Mouse (Mus musculus) limb, embryonic 14.5 days (tissue): Measurements from ENCODE around the gene Lgals9. TPM values are rescaled to one million over a fixed set of nuclear protein-coding genes. Genes with fewer than 3 reads are reported as not detected.

Experiments used
- ATAC-seq: fragments of 200-750 bp; cut with Nextera tagmentation; 2 replicates; pipeline ENCODE4 v1.8.0; 2017; ENCODE audit warnings: low read depth, moderate number of reproducible peaks, moderate TSS enrichment; ENCODE audit not compliant: low FRiP score
- DNase-seq: peaks from one replicate; pipeline ENCODE4 v3.0.0-alpha.2; 2015; ENCODE audit warnings: low spot score
- H3K27ac ChIP-seq: fragments of 300-500 bp; sonication (generic); replicated peaks from 2 replicates; pipeline ENCODE4 v1.5.1; 2014; ENCODE audit warnings: low read depth, mild to moderate bottlenecking, low read length, moderate library complexity, mixed read lengths
- H3K27me3 ChIP-seq: fragments of 300-500 bp; sonication (generic); 2 replicates; pipeline ENCODE4 v1.6.1; 2014; ENCODE audit warnings: low read length, mixed read lengths; ENCODE audit not compliant: control insufficient read depth, insufficient read depth
- H3K36me3 ChIP-seq: fragments of 300-500 bp; sonication (generic); 2 replicates; pipeline ENCODE4 v1.6.1; 2014; ENCODE audit warnings: mild to moderate bottlenecking, low read length, moderate library complexity, mixed read lengths; ENCODE audit not compliant: control insufficient read depth, insufficient read depth
- H3K4me1 ChIP-seq: fragments of 300-500 bp; sonication (generic); 2 replicates; pipeline ENCODE4 v1.6.1; 2014; ENCODE audit warnings: antibody characterized with exemption, low read length, mixed read lengths; ENCODE audit not compliant: control insufficient read depth, insufficient read depth
- H3K4me2 ChIP-seq: fragments of 300-500 bp; sonication (generic); replicated peaks from 2 replicates; pipeline ENCODE4 v1.6.1; 2014; ENCODE audit warnings: low read depth, mild to moderate bottlenecking, low read length, moderate library complexity; ENCODE audit not compliant: severe bottlenecking
- H3K4me3 ChIP-seq: fragments of 300-500 bp; sonication (generic); replicated peaks from 2 replicates; pipeline ENCODE4 v1.5.1; 2014; ENCODE audit warnings: low read length
- H3K9ac ChIP-seq: fragments of 300-500 bp; sonication (generic); 2 replicates; pipeline ENCODE4 v1.6.1; 2014; ENCODE audit warnings: mild to moderate bottlenecking, low read depth, low read length, moderate library complexity; ENCODE audit not compliant: severe bottlenecking
- H3K9me3 ChIP-seq: fragments of 300-500 bp; sonication (generic); 2 replicates; pipeline ENCODE4 v1.6.1; 2016; ENCODE audit warnings: low read length; ENCODE audit not compliant: control insufficient read depth
- POLR2A ChIP-seq: fragments of 200-500 bp; IDR thresholded peaks from 2 replicates; pipeline ENCODE4 v1.8.0; 2012; ENCODE audit warnings: inconsistent platforms, mild to moderate bottlenecking, moderate library complexity, borderline replicate concordance; ENCODE audit not compliant: insufficient read depth, insufficient read length; ENCODE audit errors: extremely low read depth
- WGBS: fragments of 180-500 bp; shearing (Covaris S2); extraction: QIAGEN DNeasy Blood & Tissue Kit; methylation state at CpG from one replicate; pipeline ENCODE4 v1.1.7; 2014; 5-methylcytosine and 5-hydroxymethylcytosine counted together
- polyA plus RNA-seq, 2 experiments: library from polyadenylated mRNA; depleted of rRNA in 1 of 2; stranded (reverse) in 1 of 2; unstranded in 1 of 2; fragments of >200 nt; fragmentation: Nextera tagmentation in 1 of 2; extraction: Ambion mirVana in 1 of 2; gene quantifications; 2 replicates each; pipeline versions ENCODE4 v1.2.1 to v1.2.3; 2012 to 2014

Gene Lgals9
- polyA plus RNA-seq, 2 experiments, result 29.7 to 35.4 TPM

DNA sequence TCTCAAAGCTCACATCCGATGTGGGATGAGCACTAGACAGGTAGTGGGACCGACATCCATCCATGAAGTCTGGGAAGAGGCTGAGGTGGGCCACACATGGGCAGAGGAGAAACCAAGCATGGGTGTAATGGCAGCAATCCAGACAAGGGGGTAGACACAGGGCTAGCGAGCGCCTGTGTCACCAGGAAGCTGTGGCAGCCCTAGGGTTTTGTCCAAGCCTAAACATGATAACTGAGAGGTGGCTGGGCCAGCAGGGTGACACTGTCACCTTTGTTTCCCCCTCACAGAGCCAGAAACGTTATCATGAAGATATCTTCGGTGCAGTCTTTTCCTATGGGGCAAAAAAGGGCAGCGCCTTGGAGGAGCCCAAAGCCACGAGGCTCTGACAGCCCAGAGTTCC is 25.4 kb downstream of the Lgals9 start:
- TF ChIP-seq POLR2A, result no peak
- ATAC-seq (no peak), DNase-seq (no peak)
- no peak overlapping the region for H3K9ac ChIP-seq
- no peaks in the 10 kb centered on the region for H3K9me3 ChIP-seq
- H3K27me3 ChIP-seq, result no peaks in the 10 kb centered on the region
- no peaks in the 10 kb centered on the region for H3K36me3 ChIP-seq
- H3K4me2 ChIP-seq, result no peak overlapping the region
- H3K27ac ChIP-seq, result no peak overlapping the region
- no peak overlapping the region for H3K4me3 ChIP-seq
- WGBS, result 70% methylated on average over 8 of the region's 8 CpGs
- no peaks in the 10 kb centered on the region for H3K4me1 ChIP-seq

DNA sequence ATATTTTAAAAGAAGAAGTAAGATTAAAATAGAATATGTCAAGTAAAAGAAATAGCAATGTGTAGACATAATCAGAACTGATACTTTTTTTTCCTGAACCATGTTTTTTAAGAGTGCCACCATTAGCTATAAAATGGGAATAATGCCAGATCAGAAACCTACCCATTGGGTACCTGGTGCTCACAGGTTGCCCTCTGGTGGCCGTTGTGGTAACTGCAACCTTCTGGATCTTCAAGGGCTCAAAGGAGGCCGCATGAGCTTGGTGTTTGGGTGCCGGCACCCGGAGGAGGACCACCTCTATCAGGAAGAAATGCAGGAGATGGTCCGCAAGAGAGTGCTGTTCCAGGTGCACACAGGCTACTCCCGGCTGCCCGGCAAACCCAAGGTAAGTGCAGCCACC is 28.5 kb downstream of the Lgals9 start:
- Histone ChIP-seq H3K27ac (no peak overlapping the region), H3K36me3 (no peaks in the 10 kb centered on the region), H3K9me3 (no peaks in the 10 kb centered on the region), H3K4me1 (no peaks in the 10 kb centered on the region), H3K27me3 (0 out of 2 replicates have a peak, but pooled peaks cover 4% of the 10 kb centered on the region), H3K9ac (no peak overlapping the region), H3K4me2 (no peak overlapping the region), H3K4me3 (no peak overlapping the region)
- 15% methylated on average over 7 of the region's 7 CpGs for WGBS
- TF ChIP-seq POLR2A, result no peak
- no peak for ATAC-seq
- DNase-seq, result peak; percentile 72

DNA sequence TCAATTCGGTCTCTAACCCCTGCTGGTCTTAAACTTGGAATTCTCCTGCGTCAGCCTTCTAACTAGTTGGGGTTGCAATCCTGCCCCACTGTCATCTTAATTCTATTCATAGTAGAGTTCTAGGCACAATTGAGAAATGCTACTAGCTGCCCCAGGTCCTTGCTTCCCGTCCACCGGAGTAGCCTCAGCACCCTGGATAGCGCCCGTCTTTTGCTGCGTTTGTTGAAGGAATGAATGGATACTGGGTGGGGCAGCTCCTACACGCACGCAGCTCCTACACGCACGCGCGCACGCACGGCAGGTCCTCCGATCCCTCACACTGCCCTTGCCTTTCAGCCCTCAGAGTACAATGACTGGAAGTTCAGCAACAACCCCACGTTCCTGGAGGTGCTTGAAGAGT is 32.3 kb downstream of the Lgals9 start:
- 6% methylated on average over 17 of the region's 17 CpGs for WGBS
- Histone ChIP-seq H3K27ac (no peak overlapping the region), H3K9me3 (no peaks in the 10 kb centered on the region), H3K4me1 (no peaks in the 10 kb centered on the region), H3K4me2 (peak overlapping the region; percentile 25; the same call in 1 of the 2 replicates), H3K4me3 (no peak overlapping the region), H3K36me3 (no peaks in the 10 kb centered on the region), H3K27me3 (0 out of 2 replicates have a peak, but pooled peaks cover 4% of the 10 kb centered on the region), H3K9ac (no peak overlapping the region)
- DNase-seq (peak; percentile 70), ATAC-seq (no peak)
- no peak for TF ChIP-seq POLR2A

DNA sequence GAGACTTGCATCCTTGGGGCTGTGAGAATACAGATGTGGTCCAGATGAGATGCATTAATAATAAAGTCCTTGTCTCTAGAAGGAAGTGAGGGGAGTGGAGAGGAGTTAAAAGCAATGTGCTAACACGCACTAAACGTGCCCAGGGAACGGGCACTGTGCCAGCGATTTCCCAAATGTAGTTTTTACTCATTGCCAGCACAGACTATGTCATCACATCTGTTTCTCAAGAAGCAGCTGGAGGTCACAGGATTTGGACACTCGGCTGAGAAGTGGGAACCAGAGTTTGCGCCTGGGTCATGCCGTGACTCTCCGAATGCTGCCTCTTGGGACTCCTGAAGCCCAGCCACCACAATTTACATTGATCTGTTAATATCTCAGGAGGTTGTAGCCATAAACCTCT is 34.4 kb downstream of the Lgals9 start:
- TF ChIP-seq POLR2A, result no peak
- H3K27ac ChIP-seq, result no peak overlapping the region
- 0 out of 2 replicates have a peak, but pooled peaks cover 4% of the 10 kb centered on the region for H3K27me3 ChIP-seq
- no peaks in the 10 kb centered on the region for H3K36me3 ChIP-seq
- peak; percentile 26 for DNase-seq
- H3K4me3 ChIP-seq, result no peak overlapping the region
- 70% methylated on average over 8 of the region's 8 CpGs for WGBS
- H3K4me1 ChIP-seq, result no peaks in the 10 kb centered on the region
- no peak for ATAC-seq
- H3K4me2 ChIP-seq, result no peak overlapping the region
- H3K9ac ChIP-seq, result no peak overlapping the region
- no peaks in the 10 kb centered on the region for H3K9me3 ChIP-seq

DNA sequence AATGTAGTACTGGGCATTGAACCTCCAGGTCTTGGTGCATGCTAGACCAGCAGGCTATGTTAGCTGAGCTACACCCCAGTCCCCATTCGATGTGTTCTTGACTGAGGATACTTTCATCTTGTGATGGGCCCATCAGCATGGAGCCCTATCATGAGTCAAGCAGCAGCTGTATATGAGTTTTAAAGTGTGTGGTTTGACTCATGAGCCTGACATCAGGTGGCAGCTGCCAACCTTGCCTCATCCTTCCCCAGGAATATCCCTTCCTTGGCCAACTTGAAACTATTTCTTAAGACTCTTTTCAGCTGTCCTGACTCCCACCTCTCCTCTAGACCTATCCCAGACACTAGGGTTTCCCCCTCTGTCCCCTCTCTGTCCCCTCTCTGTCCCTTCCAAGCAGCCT is 41.7 kb downstream of the Lgals9 start:
- ATAC-seq (no peak), DNase-seq (no peak)
- no peak for TF ChIP-seq POLR2A
- Histone ChIP-seq H3K27me3 (no peaks in the 10 kb centered on the region), H3K9ac (no peak overlapping the region), H3K4me1 (no peaks in the 10 kb centered on the region), H3K27ac (no peak overlapping the region), H3K4me3 (no peak overlapping the region), H3K9me3 (no peaks in the 10 kb centered on the region), H3K4me2 (no peak overlapping the region), H3K36me3 (no peaks in the 10 kb centered on the region)
- WGBS, result 90% methylated on average over 1 of the region's 1 CpGs

DNA sequence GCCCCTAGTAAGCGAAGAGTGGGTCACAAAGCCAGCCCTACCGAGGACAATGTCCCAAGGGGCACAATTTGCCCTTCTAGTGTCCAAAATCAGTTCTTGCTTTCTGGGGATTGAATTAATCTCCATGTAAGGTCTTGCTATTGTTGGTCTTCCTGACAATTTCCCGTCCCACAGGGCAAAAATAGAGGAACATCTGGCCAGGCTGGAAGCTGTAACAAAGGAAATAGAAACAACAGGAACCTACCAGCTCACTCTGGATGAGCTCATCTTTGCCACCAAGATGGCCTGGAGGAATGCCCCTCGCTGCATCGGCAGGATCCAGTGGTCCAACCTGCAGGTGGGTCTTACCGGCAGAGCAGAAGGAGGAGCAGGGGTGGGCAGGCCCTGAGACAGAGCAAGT is 49.6 kb downstream of the Lgals9 start:
- no peaks in the 10 kb centered on the region for H3K4me1 ChIP-seq
- H3K27me3 ChIP-seq, result no peaks in the 10 kb centered on the region
- 77% methylated on average over 6 of the region's 6 CpGs for WGBS
- no peaks in the 10 kb centered on the region for H3K9me3 ChIP-seq
- no peak overlapping the region for H3K27ac ChIP-seq
- H3K9ac ChIP-seq, result no peak overlapping the region
- H3K4me3 ChIP-seq, result no peak overlapping the region
- H3K36me3 ChIP-seq, result no peaks in the 10 kb centered on the region
- ATAC-seq, result no peak
- DNase-seq, result no peak
- no peak for TF ChIP-seq POLR2A
- H3K4me2 ChIP-seq, result no peak overlapping the region
